Comparison of ENCODE assay signal across 28 mouse cellular contexts in genomic region chr4:93990273-93990869, GRCm38 (mm10).
DNase-seq lines count a peak whose midpoint lies in the region; ATAC-seq and TF ChIP-seq lines count a peak whose summit lies in the region.
"Had no signal": no experiment of that assay in that cellular context is flagged by ENCODE, and none has a peak within 500 bp of the region (broad histone marks: within the 10 kb centered on the region; RNA-seq: fewer than 3 reads in every experiment).

No protein-coding gene starts in this region.

- H3K4me1 ChIP-seq in lung, embryonic 14.5 days (ENCODE audit: insufficient read depth) = no peaks in the 10 kb centered on the region
- H3K4me1 ChIP-seq in stomach, postnatal 0 days (replicated peaks; ENCODE audit: control insufficient read depth, insufficient read depth) = no peaks in the 10 kb centered on the region
- H3K4me1 ChIP-seq: embryonic facial prominence, embryonic 10.5 days; embryonic facial prominence, embryonic 13.5 days; forebrain, embryonic 12.5 days; forebrain, embryonic 15.5 days had no signal

- H3K4me2 ChIP-seq in lung, embryonic 14.5 days = no peak overlapping the region
- no peak overlapping the region for H3K4me2 ChIP-seq in stomach, postnatal 0 days (replicated peaks; ENCODE audit: low read depth)
- H3K4me2 ChIP-seq: embryonic facial prominence, embryonic 13.5 days; forebrain, embryonic 12.5 days; forebrain, embryonic 15.5 days; heart, embryonic 11.5 days; hindbrain, embryonic 14.5 days had no signal

- no peaks in the 10 kb centered on the region for H3K9me3 ChIP-seq in lung, embryonic 14.5 days (ENCODE audit: low read depth, low read length)
- H3K9me3 ChIP-seq in stomach, postnatal 0 days (ENCODE audit: control insufficient read depth, low read length) = no peaks in the 10 kb centered on the region
- H3K9me3 ChIP-seq: embryonic facial prominence, embryonic 10.5 days; embryonic facial prominence, embryonic 13.5 days; forebrain, embryonic 12.5 days; forebrain, embryonic 15.5 days had no signal

- H3K4me3 ChIP-seq in lung, embryonic 14.5 days (ENCODE audit: low read depth, low read length) = no peak overlapping the region
- H3K4me3 ChIP-seq in stomach, postnatal 0 days (ENCODE audit: low read depth, low read length) = no peak overlapping the region
- H3K4me3 ChIP-seq: embryonic facial prominence, embryonic 10.5 days; embryonic facial prominence, embryonic 13.5 days; erythroblast, embryonic 14.5 days; forebrain, embryonic 12.5 days; forebrain, embryonic 15.5 days had no signal

- no peak for TF ChIP-seq EP300 in stomach, postnatal 0 days (optimal IDR thresholded peaks at IDR 0.05)

- DNase-seq in lung, embryonic 14.5 days = peak; percentile 5
- no peak for DNase-seq in lung, postnatal 10 days
- DNase-seq in NIH3T3 (ENCODE audit: low read depth) = peak; percentile 18
- DNase-seq in forelimb bud, embryonic 11.5 days (ENCODE audit: low read depth, low spot score) = peak; percentile 2
- DNase-seq in spleen, postnatal 10 days (ENCODE audit: low spot score in 2 of 2) = no peak
- DNase-seq in adrenal gland, postnatal 4 days (ENCODE audit: low spot score in 2 of 2) = no peak
- DNase-seq in stomach, postnatal 0 days (ENCODE audit: low spot score) = no peak
- DNase-seq: adrenal gland, postnatal 10 days; adrenal gland, postnatal 36 days; cerebellum, adult 11-12 months; cerebellum, adult 8-10 months; cerebellum, postnatal 25 days; embryo, embryonic 11 days; gastrocnemius, postnatal 10 days; gastrocnemius, postnatal 36 days; heart, adult 11 months; heart, postnatal 36 days had no signal

- H3K27me3 ChIP-seq in lung, embryonic 14.5 days (ENCODE audit: insufficient read depth, low read length) = no peaks in the 10 kb centered on the region
- no peaks in the 10 kb centered on the region for H3K27me3 ChIP-seq in stomach, postnatal 0 days (ENCODE audit: control insufficient read depth, insufficient read depth, low read length)
- H3K27me3 ChIP-seq: embryonic facial prominence, embryonic 13.5 days; forebrain, embryonic 12.5 days; forebrain, embryonic 15.5 days; Patski had no signal

- TF ChIP-seq CTCF in lung, embryonic 14.5 days (IDR thresholded peaks at IDR 0.05; ENCODE audit: low read depth) = no peak
- no peak for TF ChIP-seq CTCF in stomach, postnatal 0 days (IDR thresholded peaks at IDR 0.05; ENCODE audit: low read depth)

- no peak overlapping the region for H3K27ac ChIP-seq in lung, embryonic 14.5 days (ENCODE audit: low read depth)
- no peak overlapping the region for H3K27ac ChIP-seq in stomach, postnatal 0 days (replicated peaks)
- H3K27ac ChIP-seq: embryonic facial prominence, embryonic 10.5 days; embryonic facial prominence, embryonic 13.5 days; forebrain, embryonic 12.5 days; forebrain, embryonic 15.5 days; hindbrain, embryonic 14.5 days; hindbrain, postnatal 0 days had no signal

- H3K9ac ChIP-seq in lung, embryonic 14.5 days = no peak overlapping the region
- H3K9ac ChIP-seq in stomach, postnatal 0 days (ENCODE audit: low read length) = no peak overlapping the region
- H3K9ac ChIP-seq: embryonic facial prominence, embryonic 13.5 days; forebrain, embryonic 12.5 days; forebrain, embryonic 15.5 days; hindbrain, embryonic 14.5 days had no signal

- no peak for ATAC-seq in lung, embryonic 14.5 days (ENCODE audit: insufficient read depth)
- ATAC-seq in megakaryocyte, adult 5-6 weeks (ENCODE audit: poor library complexity, severe bottlenecking) = peak; percentile 70
- no peak for ATAC-seq in stomach, postnatal 0 days (ENCODE audit: low FRiP score, low TSS enrichment)
- ATAC-seq: forebrain, embryonic 15.5 days; hindbrain, postnatal 0 days; inflammation-experienced regulatory T-cells, adult 6 months; Patski had no signal

- WGBS in lung, embryonic 14.5 days = 49% methylated on average over 7 of the region's 7 CpGs
- WGBS in stomach, postnatal 0 days = 58% methylated on average over 7 of the region's 7 CpGs

- no peaks in the 10 kb centered on the region for H3K36me3 ChIP-seq in lung, embryonic 14.5 days (ENCODE audit: insufficient read depth)
- H3K36me3 ChIP-seq in stomach, postnatal 0 days (ENCODE audit: control insufficient read depth, insufficient read depth, low read length) = no peaks in the 10 kb centered on the region
- H3K36me3 ChIP-seq: embryonic facial prominence, embryonic 10.5 days; embryonic facial prominence, embryonic 13.5 days; forebrain, embryonic 12.5 days; forebrain, embryonic 15.5 days had no signal

Comparison
In these comparisons a context has a peak if more than half of its experiments do, and no peak if none do; other contexts are left out.
1. DNase-seq: peak in lung, embryonic 14.5 days (single experiment), NIH3T3 (single experiment) and forelimb bud, embryonic 11.5 days (single experiment); none in lung, postnatal 10 days (single experiment), spleen, postnatal 10 days (0 of 2), adrenal gland, postnatal 4 days (0 of 2) and stomach, postnatal 0 days (single experiment).